Mouse (Mus musculus): Measurements from ENCODE around the gene Ap1ar.

DNA sequence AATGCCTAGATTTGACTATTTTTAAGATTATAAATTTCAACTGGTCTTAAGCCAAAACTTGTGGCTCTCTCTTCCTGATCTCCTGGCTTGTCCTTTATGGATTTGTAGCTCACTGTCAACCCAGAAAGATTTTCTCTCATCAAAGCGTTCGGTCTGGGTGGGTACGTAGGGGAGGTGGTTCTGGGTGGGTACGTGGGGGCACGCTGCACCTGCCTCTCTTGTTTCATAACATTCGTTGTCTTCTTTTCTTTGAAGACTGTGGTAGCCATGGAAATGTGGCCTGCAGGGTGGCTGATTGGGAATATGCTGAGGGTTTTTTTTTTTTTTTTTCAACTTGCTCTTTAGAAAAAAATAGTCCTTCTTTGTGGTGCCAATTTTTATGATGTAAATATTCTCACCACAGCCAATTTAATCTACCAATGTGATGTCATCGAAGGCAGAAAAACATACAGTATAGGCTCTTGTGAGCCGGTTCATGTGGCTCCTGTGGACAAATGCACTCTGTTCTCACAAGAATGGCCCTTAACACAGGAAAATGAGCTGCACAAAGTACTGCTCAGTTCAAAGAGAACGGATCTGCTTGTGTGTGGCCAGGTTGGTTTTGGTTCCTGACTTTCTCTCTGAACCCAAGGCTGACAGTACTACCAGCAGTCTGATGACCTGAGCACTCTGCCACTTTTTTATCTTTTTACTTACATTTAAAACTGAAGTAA, 30.9 kb upstream of the Ap1ar start:
- TF ChIP-seq CTCF (IDR thresholded peaks at IDR 0.05; ENCODE audit: low read depth) (no peak), EP300 (optimal IDR thresholded peaks at IDR 0.05) (no peak)
